Mouse (Mus musculus) liver, embryonic 12.5 days (tissue): ENCODE data around the gene Neurl4. TPM values are rescaled to one million over a fixed set of nuclear protein-coding genes. Genes with fewer than 3 reads are reported as not detected.
A peak's percentile ranks its signal among the peaks of the same experiment; 100 is the strongest.

Experiments
- ATAC-seq: fragments of 200-750 bp; cut with Nextera tagmentation; 2 replicates; pipeline ENCODE4 v1.8.0; 2017; ENCODE audit warnings: moderate number of reproducible peaks, mild to moderate bottlenecking, moderate library complexity
- H3K27ac ChIP-seq: fragments of 300-500 bp; sonication (generic); 2 replicates; pipeline ENCODE4 v1.5.1; 2016; ENCODE audit warnings: mild to moderate bottlenecking
- H3K27me3 ChIP-seq: fragments of 300-500 bp; sonication (generic); replicated peaks from 2 replicates; pipeline ENCODE4 v1.6.1; 2016; ENCODE audit warnings: mild to moderate bottlenecking, moderate library complexity
- H3K36me3 ChIP-seq: fragments of 300-500 bp; sonication (generic); 2 replicates; pipeline ENCODE4 v1.6.1; 2016; ENCODE audit warnings: mild to moderate bottlenecking, moderate library complexity
- H3K4me1 ChIP-seq: fragments of 300-500 bp; sonication (generic); 2 replicates; pipeline ENCODE4 v1.6.1; 2016
- H3K4me2 ChIP-seq: fragments of 300-500 bp; sonication (generic); 2 replicates; pipeline ENCODE4 v1.6.1; 2016; ENCODE audit warnings: mild to moderate bottlenecking, moderate library complexity
- H3K4me3 ChIP-seq: fragments of 300-500 bp; sonication (generic); 2 replicates; pipeline ENCODE4 v1.5.1; 2016; ENCODE audit warnings: mild to moderate bottlenecking, moderate library complexity
- H3K9ac ChIP-seq: fragments of 300-500 bp; sonication (generic); 2 replicates; pipeline ENCODE4 v1.6.1; 2016; ENCODE audit warnings: mild to moderate bottlenecking, moderate library complexity
- H3K9me3 ChIP-seq: fragments of 300-500 bp; sonication (generic); replicated peaks from 2 replicates; pipeline ENCODE4 v1.6.1; 2016; ENCODE audit warnings: mild to moderate bottlenecking, moderate library complexity
- WGBS: fragments of 180-500 bp; shearing (Covaris S2); methylation state at CpG from one replicate; pipeline ENCODE4 v1.1.7; 2016; ENCODE audit not compliant: insufficient replicate concordance; 5-methylcytosine and 5-hydroxymethylcytosine counted together
- polyA plus RNA-seq: library from polyadenylated mRNA; unstranded; fragments of >200 nt; fragmentation: Nextera tagmentation; extraction: Ambion mirVana; gene quantifications from 2 replicates; pipeline ENCODE4 v1.2.1, GENCODE M21; 2016

Neurl4 gene
- polyA plus RNA-seq, 1 experiment from 2014 or later, result 5.7 TPM

GRCm38 (mm10) chr11:69908645-69909044 is 7.8 kb downstream of the Neurl4 start:
- no peak for ATAC-seq
- Histone ChIP-seq H3K4me3 (no peak overlapping the region), H3K4me2 (no peak overlapping the region), H3K9ac (no peak overlapping the region), H3K4me1 (peaks cover 15% of the 10 kb centered on the region), H3K9me3 (no peaks in the 10 kb centered on the region), H3K36me3 (peaks cover 99% of the 10 kb centered on the region), H3K27me3 (no peaks in the 10 kb centered on the region), H3K27ac (no peak overlapping the region)
- WGBS, result 88% methylated on average over 11 of the region's 11 CpGs

DNA sequence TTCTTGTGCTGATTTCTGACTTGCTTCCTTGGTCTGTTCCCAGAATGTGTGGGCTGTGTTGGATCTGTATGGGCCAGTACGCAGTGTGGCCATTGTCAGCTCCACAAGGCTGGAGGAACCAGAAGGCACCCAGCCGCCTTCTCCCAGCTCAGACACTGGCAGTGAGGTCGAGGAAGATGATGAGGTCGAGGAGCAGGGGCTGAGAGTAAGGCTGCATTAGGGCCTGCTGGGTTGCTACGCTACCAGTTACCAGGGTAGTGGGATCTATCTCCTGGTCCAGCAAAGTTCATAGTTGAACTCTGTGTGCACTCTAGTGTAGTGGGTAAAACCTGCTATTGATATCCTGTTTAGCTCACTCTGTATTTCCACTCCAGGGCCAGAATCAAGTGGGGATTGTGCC is 8.3 kb downstream of the Neurl4 start:
- no peak overlapping the region for H3K9ac ChIP-seq
- 81% methylated on average over 5 of the region's 5 CpGs for WGBS

GRCm38 (mm10) chr11:69910177-69910576 is 9.3 kb downstream of the Neurl4 start:
- no peak overlapping the region for H3K9ac ChIP-seq
- no peak for ATAC-seq
- no peaks in the 10 kb centered on the region for H3K27me3 ChIP-seq
- H3K36me3 ChIP-seq, result peaks cover 91% of the 10 kb centered on the region
- H3K27ac ChIP-seq, result no peak overlapping the region
- H3K9me3 ChIP-seq, result no peaks in the 10 kb centered on the region
- H3K4me2 ChIP-seq, result no peak overlapping the region
- H3K4me3 ChIP-seq, result no peak overlapping the region
- H3K4me1 ChIP-seq, result peaks cover 18% of the 10 kb centered on the region
- WGBS, result 86% methylated on average over 8 of the region's 8 CpGs

More for the DNA sequence above, 8.3 kb downstream of the Neurl4 start:
- no peak for ATAC-seq
- no peaks in the 10 kb centered on the region for H3K9me3 ChIP-seq
- H3K36me3 ChIP-seq, result peaks cover 93% of the 10 kb centered on the region
- H3K4me3 ChIP-seq, result no peak overlapping the region
- no peaks in the 10 kb centered on the region for H3K27me3 ChIP-seq
- H3K4me2 ChIP-seq, result no peak overlapping the region
- H3K27ac ChIP-seq, result no peak overlapping the region
- peaks cover 12% of the 10 kb centered on the region for H3K4me1 ChIP-seq

DNA sequence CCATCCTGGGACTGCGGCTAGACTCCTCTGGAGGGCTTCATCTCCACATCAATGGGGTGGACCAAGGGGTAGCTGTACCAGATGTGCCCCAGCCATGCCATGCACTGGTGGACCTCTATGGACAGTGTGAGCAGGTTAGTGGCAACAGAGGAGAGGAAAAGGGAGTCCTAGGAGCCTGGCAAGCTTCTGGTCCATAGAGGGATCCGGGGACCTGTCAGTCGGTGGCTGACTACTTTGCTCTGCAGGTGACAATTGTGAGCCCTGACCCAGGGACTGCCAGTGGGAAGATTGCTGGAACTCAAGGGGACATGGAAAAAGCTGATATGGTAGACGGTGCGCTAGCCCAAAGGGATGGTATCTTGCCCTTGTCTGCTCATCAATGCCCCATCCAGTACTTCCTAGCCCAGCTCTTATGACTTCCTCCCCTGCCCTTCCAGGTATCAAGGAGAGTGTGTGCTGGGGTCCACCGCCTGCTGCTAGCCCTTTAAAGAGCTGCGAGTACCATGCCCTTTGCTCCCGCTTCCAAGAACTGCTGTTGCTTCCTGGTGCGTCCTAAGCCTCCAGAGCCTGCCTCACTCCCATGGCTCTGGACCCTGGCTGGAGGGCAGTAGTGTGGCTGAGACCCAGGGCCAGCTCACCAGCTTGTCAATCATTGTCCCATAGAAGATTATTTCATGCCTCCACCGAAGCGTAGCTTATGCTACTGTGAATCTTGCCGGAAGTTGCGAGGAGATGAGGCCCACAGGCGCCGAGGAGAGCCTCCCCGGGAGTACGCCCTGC is 10.1 kb downstream of the Neurl4 start:
- H3K36me3 ChIP-seq, result peaks cover 91% of the 10 kb centered on the region
- no peak overlapping the region for H3K4me3 ChIP-seq
- no peaks in the 10 kb centered on the region for H3K9me3 ChIP-seq
- peaks cover 26% of the 10 kb centered on the region for H3K4me1 ChIP-seq
- H3K27me3 ChIP-seq, result no peaks in the 10 kb centered on the region
- no peak overlapping the region for H3K4me2 ChIP-seq
- ATAC-seq, result no peak
- 89% methylated on average over 17 of the region's 17 CpGs for WGBS
- no peak overlapping the region for H3K9ac ChIP-seq
- no peak overlapping the region for H3K27ac ChIP-seq

- Histone ChIP-seq H3K4me3 (no peak overlapping the region), H3K27ac (no peak overlapping the region), H3K4me2 (no peak overlapping the region), H3K4me1 (peaks cover 34% of the 10 kb centered on the region), H3K9ac (no peak overlapping the region), H3K36me3 (peaks cover 91% of the 10 kb centered on the region), H3K9me3 (no peaks in the 10 kb centered on the region), H3K27me3 (no peaks in the 10 kb centered on the region)
- 86% methylated on average over 6 of the region's 6 CpGs for WGBS
- no peak for ATAC-seq
Measured at GRCm38 (mm10) chr11:69911701-69912100, 10.8 kb downstream of the Neurl4 start.

DNA sequence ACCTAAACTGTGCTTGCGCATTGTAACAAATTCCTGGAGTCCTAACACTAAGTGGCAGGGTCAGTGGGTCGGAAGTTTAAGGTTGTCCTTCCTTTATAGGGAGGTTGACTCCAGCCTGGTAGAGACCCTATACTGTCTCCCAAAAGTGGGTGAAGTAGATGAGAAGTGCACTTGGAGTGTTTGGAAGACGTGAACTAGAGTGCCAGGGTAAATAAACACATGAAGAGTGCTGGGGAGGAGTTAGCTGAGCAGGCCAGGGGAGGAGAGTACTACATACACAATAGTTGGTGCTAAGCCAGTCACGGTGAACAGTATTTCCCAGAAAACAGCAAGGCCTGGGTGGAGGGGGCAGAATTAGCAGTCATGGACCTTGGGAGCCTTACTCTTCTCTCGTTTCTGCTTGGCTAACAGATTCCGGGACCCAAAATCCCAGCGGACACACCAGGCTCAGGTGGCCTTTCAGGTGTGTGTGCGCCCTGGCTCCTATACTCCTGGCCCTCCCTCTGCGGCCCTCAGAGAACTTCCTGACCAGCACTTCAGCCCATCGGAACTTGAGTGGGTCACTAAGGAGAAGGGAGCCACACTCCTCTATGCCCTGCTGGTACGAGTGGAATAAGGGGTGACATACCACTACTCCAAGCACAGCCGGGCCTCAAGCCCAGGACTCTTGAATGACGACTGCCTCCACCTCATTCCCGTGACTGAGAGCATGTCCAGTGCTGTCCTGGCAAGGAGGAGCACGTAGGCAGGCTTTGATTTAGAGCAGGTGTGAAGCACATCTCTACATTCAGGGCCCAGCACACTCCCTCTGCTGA is 12.1 kb downstream of the Neurl4 start:
- peaks cover 46% of the 10 kb centered on the region for H3K4me1 ChIP-seq
- H3K27me3 ChIP-seq, result no peaks in the 10 kb centered on the region
- WGBS, result 76% methylated on average over 15 of the region's 15 CpGs
- ATAC-seq, result no peak
- H3K36me3 ChIP-seq, result peaks cover 91% of the 10 kb centered on the region
- peak overlapping the region; percentile 92 for H3K4me2 ChIP-seq
- peak overlapping the region; percentile 99 for H3K27ac ChIP-seq
- peak overlapping the region; percentile 86 for H3K4me3 ChIP-seq
- no peaks in the 10 kb centered on the region for H3K9me3 ChIP-seq
- peak overlapping the region; percentile 100 for H3K9ac ChIP-seq

GRCm38 (mm10) chr11:69913554-69914371 is 12.9 kb downstream of the Neurl4 start, which contains the start of gene Gps2:
Gps2 (plus strand) TSS chr11:69913888.
- peaks cover 54% of the 10 kb centered on the region for H3K4me1 ChIP-seq
- H3K4me2 ChIP-seq, result peak within 1 kb of the TSS; percentile 92
- WGBS, result 1% methylated on average over 61 of the region's 61 CpGs
- peaks cover 91% of the 10 kb centered on the region for H3K36me3 ChIP-seq
- peak within 1 kb of the TSS; percentile 99 for H3K27ac ChIP-seq
- H3K9me3 ChIP-seq, result no peaks in the 10 kb centered on the region
- peak within 1 kb of the TSS; percentile 86 for H3K4me3 ChIP-seq
- no peaks in the 10 kb centered on the region for H3K27me3 ChIP-seq
- ATAC-seq, result peak; percentile 68
- H3K9ac ChIP-seq, result peak within 1 kb of the TSS; percentile 100

DNA sequence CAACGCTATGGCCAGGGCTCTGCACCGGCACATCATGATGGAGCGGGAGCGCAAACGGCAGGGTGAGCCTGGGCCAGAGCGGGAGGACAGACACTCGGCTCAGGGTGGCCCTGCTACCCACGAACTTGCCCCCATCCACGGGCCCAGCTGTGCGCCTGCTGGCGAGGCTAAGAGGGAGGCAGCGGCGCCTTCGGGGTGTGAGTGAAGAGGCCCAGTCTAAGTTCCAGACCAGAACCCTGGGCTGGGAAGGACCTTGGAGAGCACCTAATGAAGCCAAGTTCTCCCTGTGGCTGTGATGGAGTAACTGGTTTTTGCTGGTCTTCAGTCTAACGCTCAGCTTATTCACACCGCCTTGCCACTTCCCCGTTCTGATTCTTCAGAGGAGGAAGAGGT is 13.5 kb downstream of the Neurl4 start:
- under 1% methylated on average over 17 of the region's 17 CpGs for WGBS
- peak; percentile 19; the same call in 1 of the 2 replicates for ATAC-seq

GRCm38 (mm10) chr11:69914917-69915430 is 14.1 kb downstream of the Neurl4 start:
- Histone ChIP-seq H3K9me3 (no peaks in the 10 kb centered on the region), H3K4me1 (peaks cover 62% of the 10 kb centered on the region), H3K27ac (peak overlapping the region; percentile 99), H3K9ac (peak overlapping the region; percentile 100), H3K27me3 (no peaks in the 10 kb centered on the region), H3K4me2 (peak overlapping the region; percentile 92), H3K4me3 (peak overlapping the region; percentile 86), H3K36me3 (peaks cover 88% of the 10 kb centered on the region)
- ATAC-seq, result no peak
- 22% methylated on average over 9 of the region's 9 CpGs for WGBS

More for the DNA sequence above, 13.5 kb downstream of the Neurl4 start:
- no peaks in the 10 kb centered on the region for H3K9me3 ChIP-seq
- no peaks in the 10 kb centered on the region for H3K27me3 ChIP-seq
- peak overlapping the region; percentile 86 for H3K4me3 ChIP-seq
- H3K4me2 ChIP-seq, result peak overlapping the region; percentile 92
- H3K9ac ChIP-seq, result peak overlapping the region; percentile 100
- peaks cover 91% of the 10 kb centered on the region for H3K36me3 ChIP-seq
- H3K4me1 ChIP-seq, result peaks cover 60% of the 10 kb centered on the region
- peak overlapping the region; percentile 99 for H3K27ac ChIP-seq

GRCm38 (mm10) chr11:69915667-69916627 is 15.1 kb downstream of the Neurl4 start:
- Histone ChIP-seq H3K27me3 (no peaks in the 10 kb centered on the region), H3K9me3 (no peaks in the 10 kb centered on the region), H3K9ac (peak overlapping the region; percentile 100), H3K36me3 (peaks cover 81% of the 10 kb centered on the region), H3K4me2 (peak overlapping the region; percentile 92), H3K4me3 (peak overlapping the region; percentile 86), H3K27ac (peak overlapping the region; percentile 99), H3K4me1 (peaks cover 62% of the 10 kb centered on the region)
- peak; percentile 72 for ATAC-seq
- 27% methylated on average over 5 of the region's 5 CpGs for WGBS
